Mouse (Mus musculus): ENCODE measurements around the gene Rgs3.

Gene Rgs3

DNA sequence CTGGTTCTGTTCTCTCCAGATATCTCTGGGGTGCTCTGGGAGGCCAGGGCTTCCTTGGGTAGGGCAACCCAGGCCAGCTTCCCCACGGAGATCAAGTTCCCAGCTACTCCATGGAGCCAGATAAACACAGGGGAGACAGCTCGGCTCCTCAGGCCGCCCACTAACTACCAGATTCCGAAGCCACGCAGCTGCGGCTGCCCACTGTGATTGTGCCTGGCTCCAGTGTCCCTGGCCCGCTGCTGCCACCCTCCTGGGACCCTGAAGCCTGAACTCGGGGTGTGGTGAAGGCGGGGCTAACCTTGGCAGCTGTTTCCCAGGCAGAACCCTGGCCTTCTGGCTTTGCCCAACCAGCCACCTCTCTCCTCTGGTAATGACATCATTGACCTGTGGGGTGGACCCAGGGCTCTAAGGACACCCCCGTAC lies 184.9 kb downstream of the Rgs3 start:
- no peak for DNase-seq (ENCODE audit: low spot score)

DNA sequence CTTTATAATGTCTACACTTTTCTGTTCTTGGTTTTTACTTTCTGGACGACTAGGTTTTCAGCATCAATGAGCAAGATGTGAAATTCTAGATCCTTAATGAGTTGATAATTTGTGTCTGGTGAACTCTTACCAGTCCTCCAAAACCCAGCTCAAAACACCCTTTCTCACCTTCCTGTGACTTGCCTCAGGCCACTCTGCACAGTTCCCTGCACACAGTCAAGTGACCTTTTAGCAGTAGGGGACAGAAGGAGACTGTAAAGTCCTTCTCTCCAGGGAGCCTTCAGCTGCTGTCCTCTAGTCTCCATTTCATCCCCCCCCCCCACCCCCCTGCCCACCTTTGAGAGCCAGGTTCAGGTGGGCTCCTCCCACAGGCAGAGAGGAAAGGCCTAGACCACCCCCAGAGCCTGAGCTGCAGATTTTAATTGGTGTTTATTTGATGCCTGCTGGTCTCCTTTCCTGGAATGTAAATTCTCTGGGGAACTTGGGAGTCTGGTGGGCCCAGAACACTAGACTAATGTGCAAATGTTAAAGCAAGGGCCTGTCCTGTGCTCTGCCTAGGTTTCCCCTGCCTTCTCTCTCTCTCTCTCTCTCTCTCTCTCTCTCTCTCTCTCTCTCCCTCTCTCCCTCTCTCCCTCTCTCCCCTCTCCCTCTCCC lies 185.5 kb downstream of the Rgs3 start:
- no peak for DNase-seq (ENCODE audit: low spot score)
